Mouse (Mus musculus) brain, embryonic 14.5 days (tissue): ENCODE results near the gene Npff.

Experiments
- CTCF ChIP-seq: fragments of 200-500 bp; IDR thresholded peaks from 2 replicates; pipeline ENCODE4 v1.5.1; 2012; ENCODE audit warnings: inconsistent platforms, mild to moderate bottlenecking, moderate library complexity, borderline replicate concordance; ENCODE audit not compliant: insufficient read depth, insufficient read length; ENCODE audit errors: extremely low read depth
- POLR2A ChIP-seq: fragments of 200-500 bp; IDR thresholded peaks from 2 replicates; pipeline ENCODE4 v1.6.1; 2012; ENCODE audit warnings: mild to moderate bottlenecking, inconsistent platforms, borderline replicate concordance; ENCODE audit not compliant: poor library complexity, insufficient read depth, insufficient read length, severe bottlenecking; ENCODE audit errors: extremely low read depth

- TF ChIP-seq CTCF = no peak
- no peak for TF ChIP-seq POLR2A
Observed at GRCm38 (mm10) chr15:102546246-102546645, 21.5 kb upstream of the Npff start.
